Mouse (Mus musculus): ENCODE measurements around the gene Tom1. TPM values are rescaled to one million over a fixed set of nuclear protein-coding genes. Genes with fewer than 3 reads are reported as not detected.

The Tom1 gene
- total and polyA plus RNA-seq, 3 experiments = 18.0 to 32.6 TPM; not detected in 1

- H3K9ac ChIP-seq (ENCODE audit: control insufficient read depth, low read depth, low read length, poor library complexity, severe bottlenecking) = no peak overlapping the region
- TF ChIP-seq GATA1 (IDR thresholded peaks at IDR 0.05; ENCODE audit: low read depth, low read length) (no peak), ZNF384 (IDR thresholded peaks at IDR 0.05; ENCODE audit: low read depth, low read length) (no peak), TCF12 (IDR thresholded peaks at IDR 0.05; ENCODE audit: low read depth, low read length) (no peak), USF1 (IDR thresholded peaks at IDR 0.05; ENCODE audit: low read depth, low read length) (no peak), POLR2AphosphoS5 (IDR thresholded peaks at IDR 0.05; ENCODE audit: borderline replicate concordance, low read depth, low read length) (no peak), UBTF (IDR thresholded peaks at IDR 0.05; ENCODE audit: borderline replicate concordance, insufficient read depth, low read depth, low read length) (no peak), MEF2A (IDR thresholded peaks at IDR 0.05; ENCODE audit: extremely low read depth, insufficient replicate concordance, low read depth, low read length, poor library complexity, severe bottlenecking) (no peak), CTCF (IDR thresholded peaks at IDR 0.05 in 2 of 3, conservative IDR thresholded peaks at IDR 0.05 in 1 of 3; ENCODE audit: control insufficient read depth in 1 of 3, insufficient read depth in 1 of 3, low read depth in 2 of 3, low read length in 3 of 3, poor library complexity in 1 of 3, severe bottlenecking in 1 of 3) (no peak), BHLHE40 (IDR thresholded peaks at IDR 0.05; ENCODE audit: borderline replicate concordance, low read depth, low read length) (no peak), RAD21 (IDR thresholded peaks at IDR 0.05; ENCODE audit: low read depth, low read length) (no peak), ETS1 (IDR thresholded peaks at IDR 0.05; ENCODE audit: low read depth, low read length) (no peak), E2F4 (IDR thresholded peaks at IDR 0.05; ENCODE audit: borderline replicate concordance, low read depth, low read length) (no peak), MAZ (IDR thresholded peaks at IDR 0.05; ENCODE audit: low read depth, low read length) (no peak), MYC (IDR thresholded peaks at IDR 0.05; ENCODE audit: low read depth, low read length) (no peak), GABPA (IDR thresholded peaks at IDR 0.05; ENCODE audit: low read depth, low read length) (no peak), MAX (IDR thresholded peaks at IDR 0.05; ENCODE audit: low read length) (no peak), MAFK (IDR thresholded peaks at IDR 0.05; ENCODE audit: borderline replicate concordance, low read depth, low read length) (no peak)
- H3K79me2 ChIP-seq (ENCODE audit: control insufficient read depth, insufficient read depth, low read length, poor library complexity) = no peaks in the 10 kb centered on the region; the same call in 1 of the 2 replicates
- H3K4me3 ChIP-seq (ENCODE audit: control insufficient read depth in 1 of 2, insufficient read depth in 1 of 2, low read depth in 2 of 2, low read length in 2 of 2) = no peak overlapping the region
- H3K36me3 ChIP-seq (ENCODE audit: control insufficient read depth in 1 of 2, insufficient read depth in 2 of 2, low read length in 2 of 2) = peaks cover 0 to 11% of the 10 kb centered on the region in 2 experiments
- H3K9me3 ChIP-seq (replicated peaks; ENCODE audit: insufficient read depth, low read length) = no peaks in the 10 kb centered on the region
- H3K4me1 ChIP-seq (ENCODE audit: control insufficient read depth in 1 of 2, insufficient read depth in 2 of 2, low read length in 2 of 2) = no peaks in the 10 kb centered on the region
- DNase-seq (ENCODE audit: low read depth, low spot score) = no peak
- no peak overlapping the region for H3K27ac ChIP-seq (ENCODE audit: control insufficient read depth, low read depth, low read length)
- H3K27me3 ChIP-seq (ENCODE audit: control insufficient read depth in 1 of 2, insufficient read depth in 2 of 2, low read length in 2 of 2) = no peaks in the 10 kb centered on the region
Measured at GRCm38 (mm10) chr8:75008826-75009225, 24.7 kb upstream of the Tom1 start.

GRCm38 (mm10) chr8:75013557-75013956 lies 19.9 kb upstream of the Tom1 start:
- TF ChIP-seq E2F4 (IDR thresholded peaks at IDR 0.05; ENCODE audit: borderline replicate concordance, low read depth, low read length) = no peak
- no peak for TF ChIP-seq USF1 (IDR thresholded peaks at IDR 0.05; ENCODE audit: low read depth, low read length)
- no peak for TF ChIP-seq RCOR1 (IDR thresholded peaks at IDR 0.05; ENCODE audit: low read depth, low read length)
- TF ChIP-seq RAD21 (IDR thresholded peaks at IDR 0.05; ENCODE audit: low read depth, low read length) = no peak
- TF ChIP-seq ZKSCAN1 (IDR thresholded peaks at IDR 0.05; ENCODE audit: low read depth, low read length) = no peak
- TF ChIP-seq MAX (IDR thresholded peaks at IDR 0.05; ENCODE audit: low read length) = no peak
- TF ChIP-seq GATA1 (IDR thresholded peaks at IDR 0.05; ENCODE audit: low read depth, low read length) = no peak
- no peak for TF ChIP-seq POLR2AphosphoS5 (IDR thresholded peaks at IDR 0.05; ENCODE audit: borderline replicate concordance, low read depth, low read length)
- TF ChIP-seq JUND (IDR thresholded peaks at IDR 0.05; ENCODE audit: low read depth, low read length) = no peak
- TF ChIP-seq POLR2AphosphoS2 (IDR thresholded peaks at IDR 0.05; ENCODE audit: low read length) = no peak
- peaks cover 3 to 15% of the 10 kb centered on the region in 2 experiments for H3K36me3 ChIP-seq (ENCODE audit: control insufficient read depth in 1 of 2, insufficient read depth in 2 of 2, low read length in 2 of 2)
- H3K4me3 ChIP-seq (ENCODE audit: control insufficient read depth in 1 of 2, insufficient read depth in 1 of 2, low read depth in 2 of 2, low read length in 2 of 2) = no peak overlapping the region
- H3K79me2 ChIP-seq (ENCODE audit: control insufficient read depth, insufficient read depth, low read length, poor library complexity) = no peaks in the 10 kb centered on the region; the same call in 1 of the 2 replicates
- DNase-seq (ENCODE audit: low read depth, low spot score) = no peak
- H3K9me3 ChIP-seq (replicated peaks; ENCODE audit: insufficient read depth, low read length) = no peaks in the 10 kb centered on the region
- no peaks in the 10 kb centered on the region; a peak in 2 of 4 replicates for H3K4me1 ChIP-seq (ENCODE audit: control insufficient read depth in 1 of 2, insufficient read depth in 2 of 2, low read length in 2 of 2)
- H3K27ac ChIP-seq (ENCODE audit: control insufficient read depth, low read depth, low read length) = no peak overlapping the region
- no peak overlapping the region for H3K9ac ChIP-seq (ENCODE audit: control insufficient read depth, low read depth, low read length, poor library complexity, severe bottlenecking)
- no peaks in the 10 kb centered on the region for H3K27me3 ChIP-seq (ENCODE audit: control insufficient read depth in 1 of 2, insufficient read depth in 2 of 2, low read length in 2 of 2)

Data from MEL (cell line).